Mouse (Mus musculus) kidney, adult 11 months (tissue): Measurements from ENCODE around the gene Vmn2r83.

Experiments used
- DNase-seq: peaks from one replicate; pipeline ENCODE4 v3.0.0; 2022

The Vmn2r83 gene

DNA sequence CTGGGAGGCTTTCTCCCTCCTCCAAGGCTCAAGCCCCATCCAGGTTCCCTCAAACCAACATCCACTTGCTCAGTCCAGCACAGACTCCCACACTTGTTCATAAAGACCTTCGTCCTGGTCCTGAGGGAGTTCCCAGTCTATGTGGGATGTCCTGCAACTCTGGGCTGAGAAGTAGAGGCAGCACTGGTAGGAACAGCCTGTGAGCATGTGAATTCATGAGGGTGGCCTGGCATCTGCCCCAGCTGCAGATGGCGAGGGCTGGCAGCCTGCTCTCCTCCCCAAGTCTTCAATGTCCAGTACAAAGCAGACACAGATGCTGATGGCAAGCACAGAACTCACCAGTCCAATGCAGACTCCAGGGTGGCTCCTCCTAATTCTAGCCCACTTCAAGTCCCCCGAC, 69.8 kb downstream of the Vmn2r83 start:
- DNase-seq: no peak

DNA sequence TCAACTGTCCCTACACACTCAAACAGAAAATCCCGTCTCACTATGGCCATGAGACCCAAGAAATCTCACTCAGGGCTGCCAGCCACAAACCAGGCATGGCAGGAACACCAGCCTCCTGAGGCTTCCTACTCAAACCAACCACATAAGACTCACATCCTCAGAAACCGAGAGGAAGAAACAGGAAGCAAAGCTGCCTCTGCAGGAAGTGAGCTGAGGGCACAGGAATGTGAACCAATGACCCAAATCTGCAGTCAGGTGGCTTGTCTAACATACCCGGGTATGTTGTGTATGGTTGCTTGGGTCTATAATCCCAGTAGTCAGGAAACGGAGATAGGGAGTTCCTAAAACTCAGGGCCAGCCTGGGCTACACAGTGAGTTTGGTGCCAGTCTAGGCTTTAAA, 70.3 kb downstream of the Vmn2r83 start:
- no peak for DNase-seq

DNA sequence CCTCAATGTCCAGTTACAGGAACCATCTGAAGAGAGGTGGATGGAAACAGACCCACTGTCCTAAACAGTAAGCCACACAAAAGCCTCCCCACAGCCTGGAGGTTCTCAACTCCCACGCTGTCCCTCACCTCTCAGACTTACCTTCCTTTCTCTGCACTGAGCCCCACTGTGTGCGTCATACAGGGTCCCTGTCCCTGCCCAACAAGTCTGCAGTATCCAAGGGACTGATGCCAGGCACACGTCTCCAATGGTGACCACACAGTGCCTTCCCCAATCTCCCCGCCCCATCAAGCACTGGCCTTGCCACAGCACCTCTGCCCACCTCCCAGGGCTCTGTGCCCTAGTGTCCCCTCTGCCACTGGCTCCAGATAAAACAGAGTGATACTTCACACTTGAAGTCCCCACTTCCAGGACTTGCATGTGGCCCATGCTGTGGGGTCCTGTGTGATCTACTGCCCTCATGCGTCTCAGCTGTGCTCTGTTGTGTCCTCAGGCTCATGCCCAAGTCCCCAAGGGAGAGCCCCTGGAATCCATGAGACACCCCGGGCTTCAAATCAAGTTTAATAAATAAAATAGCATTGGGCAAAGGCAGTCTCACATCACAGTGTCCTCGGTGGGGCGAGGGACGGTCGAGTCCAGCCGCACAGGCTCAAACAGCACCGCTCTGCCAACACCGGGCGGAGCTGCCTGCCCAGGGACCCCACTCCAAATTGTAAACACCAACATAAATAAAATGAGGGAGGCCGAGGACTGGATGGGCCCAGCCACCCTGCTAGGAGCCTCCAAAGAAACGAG, 71.4 kb downstream of the Vmn2r83 start:
- no peak for DNase-seq

DNA sequence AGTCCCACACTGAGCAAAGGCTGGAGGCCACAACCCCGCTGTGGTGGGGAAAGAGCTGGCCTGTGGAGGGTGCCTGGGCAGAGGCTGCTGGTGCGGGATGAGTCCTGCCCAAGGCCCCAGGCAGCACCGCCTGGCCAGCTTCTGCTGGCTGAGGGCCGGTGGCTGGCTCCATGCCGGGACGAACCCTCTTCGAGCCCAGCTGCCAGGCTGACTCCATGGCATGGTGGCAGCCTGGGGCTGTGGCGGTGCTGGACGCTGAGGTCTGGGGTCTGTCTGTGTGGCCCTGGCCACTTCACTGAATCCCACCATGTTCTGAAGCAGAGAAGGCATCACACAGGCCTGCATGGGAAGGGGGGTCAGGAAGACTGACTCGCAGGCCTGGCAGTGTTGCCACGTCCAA, 72.2 kb downstream of the Vmn2r83 start:
- no peak for DNase-seq

DNA sequence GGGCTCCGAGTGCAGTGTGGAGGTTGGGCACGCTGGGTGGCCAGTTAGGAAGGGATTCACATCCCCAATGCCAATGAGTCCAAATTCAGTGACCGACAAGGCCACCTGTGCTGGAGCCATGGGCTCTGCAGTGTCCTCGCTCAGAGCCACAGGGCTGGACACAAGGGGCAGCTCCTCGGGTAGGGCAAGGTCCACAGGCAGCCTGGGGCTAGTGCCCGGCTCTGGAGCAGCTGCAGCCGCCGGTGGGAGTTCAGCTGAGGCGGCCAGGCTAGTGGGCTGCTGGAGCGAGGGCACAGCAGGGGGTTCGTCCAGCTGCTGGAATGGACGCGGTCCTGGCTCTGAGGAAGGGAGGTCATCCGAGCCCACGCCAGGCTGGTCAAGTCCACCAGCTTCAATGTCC, 73.0 kb downstream of the Vmn2r83 start:
- peak; percentile 60 for DNase-seq

DNA sequence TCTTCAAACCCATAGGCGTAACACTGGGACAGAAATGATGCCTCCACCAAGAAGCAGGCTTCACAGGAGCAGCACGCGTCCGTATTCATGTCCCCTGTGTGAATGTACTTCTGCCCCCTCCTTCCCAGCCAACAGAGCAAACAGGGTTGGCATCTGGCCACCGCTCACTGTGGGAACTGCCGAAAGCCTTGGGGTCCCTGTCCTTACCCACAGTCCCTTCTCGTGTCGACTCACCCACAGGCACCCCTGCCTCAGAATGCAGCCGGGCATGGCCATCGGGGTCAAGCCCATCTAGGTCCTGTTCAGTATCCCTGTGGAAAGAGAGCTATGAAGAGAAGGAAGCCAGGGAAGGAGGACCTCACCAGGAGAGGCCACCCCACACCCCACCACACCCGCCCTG, 73.6 kb downstream of the Vmn2r83 start:
- DNase-seq: no peak
